Mouse (Mus musculus) embryonic fibroblast, embryonic 13.5 days (primary cell): ENCODE measurements around the gene Lasp1.

Experiments used
- CTCF ChIP-seq: IDR thresholded peaks from 2 replicates; pipeline ENCODE4 v1.5.1; 2011; ENCODE audit warnings: mild to moderate bottlenecking, control low read depth, low read length, moderate library complexity, borderline replicate concordance; ENCODE audit not compliant: insufficient read depth
- POLR2A ChIP-seq: IDR thresholded peaks from 2 replicates; pipeline ENCODE4 v1.6.1; 2011; ENCODE audit warnings: low read depth, mild to moderate bottlenecking, control low read depth, low read length, moderate library complexity

- TF ChIP-seq POLR2A (no peak), CTCF (no peak)
Observed at GRCm38 (mm10) chr11:97822840-97823603, 24.2 kb downstream of the Lasp1 start.
